Mouse (Mus musculus): Measurements from ENCODE around the gene Bloc1s5. TPM values are rescaled to one million over a fixed set of nuclear protein-coding genes. Genes with fewer than 3 reads are reported as not detected.

Gene Bloc1s5
- total and polyA plus RNA-seq, 2 experiments: 7.2 to 13.0 TPM

DNA sequence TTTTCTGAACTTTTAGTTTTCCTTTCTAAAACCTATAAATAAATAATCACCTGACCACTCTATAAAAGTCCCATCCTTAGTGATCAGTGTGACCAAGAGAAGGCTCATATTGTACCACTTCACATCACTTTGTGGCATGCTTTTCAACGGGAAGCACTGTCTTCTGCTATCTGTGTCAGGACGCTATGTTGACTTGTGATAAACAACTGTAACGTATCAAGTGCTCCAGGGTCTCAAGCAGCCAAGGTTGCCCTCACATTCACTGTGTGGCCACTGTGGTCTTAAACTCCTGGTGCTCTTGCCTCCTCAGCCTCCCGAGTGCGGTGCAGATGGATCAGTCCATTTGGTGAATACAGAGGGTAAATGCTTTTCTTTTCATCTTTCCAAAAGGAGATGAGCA, 19.3 kb downstream of the Bloc1s5 start:
- Histone ChIP-seq H3K79me2 (ENCODE audit: control insufficient read depth, insufficient read depth, low read length) (no peaks in the 10 kb centered on the region), H3K36me3 (ENCODE audit: control insufficient read depth, insufficient read depth, low read length) (peaks cover 3% of the 10 kb centered on the region; the same call in 1 of the 2 replicates), H3K9ac (ENCODE audit: low read depth, low read length) (no peak overlapping the region), H3K4me3 (ENCODE audit: insufficient read depth, low read depth, low read length) (no peak overlapping the region), H3K27ac (replicated peaks; ENCODE audit: insufficient read depth, low read depth, low read length) (no peak overlapping the region), H3K4me1 (ENCODE audit: control insufficient read depth, insufficient read depth, low read length) (peaks cover 4% of the 10 kb centered on the region; the same call in 1 of the 2 replicates), H3K27me3 (ENCODE audit: control insufficient read depth, insufficient read depth, low read length) (no peaks in the 10 kb centered on the region)
- no peak for DNase-seq (ENCODE audit: extremely low read depth, low read depth, low spot score)
- no peak for TF ChIP-seq CTCF (IDR thresholded peaks at IDR 0.05; ENCODE audit: low read depth, low read length)
- WGBS: 73% methylated on average over 5 of the region's 5 CpGs

- Histone ChIP-seq H3K4me3 (ENCODE audit: insufficient read depth, low read depth, low read length) (no peak overlapping the region), H3K9ac (ENCODE audit: low read depth, low read length) (no peak overlapping the region), H3K79me2 (ENCODE audit: control insufficient read depth, insufficient read depth, low read length) (no peaks in the 10 kb centered on the region), H3K36me3 (ENCODE audit: control insufficient read depth, insufficient read depth, low read length) (peaks cover 3% of the 10 kb centered on the region; the same call in 1 of the 2 replicates), H3K27me3 (ENCODE audit: control insufficient read depth, insufficient read depth, low read length) (no peaks in the 10 kb centered on the region), H3K4me1 (ENCODE audit: control insufficient read depth, insufficient read depth, low read length) (peaks cover 4% of the 10 kb centered on the region; the same call in 1 of the 2 replicates), H3K27ac (replicated peaks; ENCODE audit: insufficient read depth, low read depth, low read length) (peak overlapping the region; percentile 62)
- no peak for TF ChIP-seq CTCF (IDR thresholded peaks at IDR 0.05; ENCODE audit: low read depth, low read length)
- TF ChIP-seq POLR2A (IDR thresholded peaks at IDR 0.05; ENCODE audit: extremely low read depth, insufficient read depth, low read length): no peak
- 68% methylated on average over 5 of the region's 5 CpGs for WGBS
- peak; percentile 14 for DNase-seq (ENCODE audit: extremely low read depth, low read depth, low spot score)
Observed at GRCm38 (mm10) chr13:38614298-38614697, 20.6 kb downstream of the Bloc1s5 start.

- WGBS: 80% methylated on average over 8 of the region's 8 CpGs
- Histone ChIP-seq H3K4me1 (ENCODE audit: control insufficient read depth, insufficient read depth, low read length) (peaks cover 4% of the 10 kb centered on the region; the same call in 1 of the 2 replicates), H3K4me3 (ENCODE audit: insufficient read depth, low read depth, low read length) (no peak overlapping the region), H3K27me3 (ENCODE audit: control insufficient read depth, insufficient read depth, low read length) (no peaks in the 10 kb centered on the region), H3K36me3 (ENCODE audit: control insufficient read depth, insufficient read depth, low read length) (peaks cover 3% of the 10 kb centered on the region; the same call in 1 of the 2 replicates), H3K79me2 (ENCODE audit: control insufficient read depth, insufficient read depth, low read length) (no peaks in the 10 kb centered on the region), H3K27ac (replicated peaks; ENCODE audit: insufficient read depth, low read depth, low read length) (peak overlapping the region; percentile 62; the same call in 1 of the 2 replicates), H3K9ac (ENCODE audit: low read depth, low read length) (no peak overlapping the region)
- TF ChIP-seq CTCF (IDR thresholded peaks at IDR 0.05; ENCODE audit: low read depth, low read length) (no peak), POLR2A (IDR thresholded peaks at IDR 0.05; ENCODE audit: extremely low read depth, insufficient read depth, low read length) (no peak)
- no peak for DNase-seq (ENCODE audit: extremely low read depth, low read depth, low spot score)
Observed at GRCm38 (mm10) chr13:38613583-38613982, 21.3 kb downstream of the Bloc1s5 start.

DNA sequence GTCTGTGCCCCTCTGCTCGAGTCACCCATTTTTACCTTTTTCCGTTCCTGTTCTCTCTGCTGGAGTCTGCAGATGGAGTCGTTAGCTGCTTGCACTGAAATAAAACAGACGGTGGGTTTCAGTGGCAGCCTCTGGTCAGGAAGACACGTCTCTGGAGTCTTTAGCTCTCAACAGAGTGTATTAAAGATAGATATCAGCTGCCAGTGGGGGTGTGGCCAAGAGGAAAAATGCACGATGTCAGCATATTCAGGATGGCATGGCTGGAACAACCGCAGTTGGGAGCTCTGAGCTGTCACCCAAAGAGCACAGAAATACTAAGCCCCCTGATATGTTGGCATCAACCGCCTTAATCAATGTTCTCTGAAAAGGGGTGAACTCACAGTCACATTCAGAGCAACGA, 22.3 kb downstream of the Bloc1s5 start:
- WGBS: 97% methylated on average over 9 of the region's 9 CpGs
- Histone ChIP-seq H3K36me3 (ENCODE audit: control insufficient read depth, insufficient read depth, low read length) (peaks cover 3% of the 10 kb centered on the region; the same call in 1 of the 2 replicates), H3K4me3 (ENCODE audit: insufficient read depth, low read depth, low read length) (no peak overlapping the region), H3K4me1 (ENCODE audit: control insufficient read depth, insufficient read depth, low read length) (peaks cover 4% of the 10 kb centered on the region; the same call in 1 of the 2 replicates), H3K79me2 (ENCODE audit: control insufficient read depth, insufficient read depth, low read length) (no peaks in the 10 kb centered on the region), H3K27ac (replicated peaks; ENCODE audit: insufficient read depth, low read depth, low read length) (no peak overlapping the region), H3K9ac (ENCODE audit: low read depth, low read length) (no peak overlapping the region), H3K27me3 (ENCODE audit: control insufficient read depth, insufficient read depth, low read length) (no peaks in the 10 kb centered on the region)
- no peak for DNase-seq (ENCODE audit: extremely low read depth, low read depth, low spot score)
- TF ChIP-seq POLR2A (IDR thresholded peaks at IDR 0.05; ENCODE audit: extremely low read depth, insufficient read depth, low read length) (no peak), CTCF (IDR thresholded peaks at IDR 0.05; ENCODE audit: low read depth, low read length) (no peak)

- Histone ChIP-seq H3K79me2 (ENCODE audit: control insufficient read depth, insufficient read depth, low read length) (no peaks in the 10 kb centered on the region), H3K9ac (ENCODE audit: low read depth, low read length) (no peak overlapping the region), H3K4me3 (ENCODE audit: insufficient read depth, low read depth, low read length) (no peak overlapping the region), H3K27ac (replicated peaks; ENCODE audit: insufficient read depth, low read depth, low read length) (no peak overlapping the region), H3K27me3 (ENCODE audit: control insufficient read depth, insufficient read depth, low read length) (no peaks in the 10 kb centered on the region), H3K4me1 (ENCODE audit: control insufficient read depth, insufficient read depth, low read length) (peaks cover 4% of the 10 kb centered on the region; the same call in 1 of the 2 replicates), H3K36me3 (ENCODE audit: control insufficient read depth, insufficient read depth, low read length) (peaks cover 3% of the 10 kb centered on the region; the same call in 1 of the 2 replicates)
- peak; percentile 34; the same call in 1 of the 2 replicates for TF ChIP-seq CTCF (IDR thresholded peaks at IDR 0.05; ENCODE audit: low read depth, low read length)
- TF ChIP-seq POLR2A (IDR thresholded peaks at IDR 0.05; ENCODE audit: extremely low read depth, insufficient read depth, low read length): no peak
- WGBS: 98% methylated on average over 4 of the region's 4 CpGs
- DNase-seq (ENCODE audit: extremely low read depth, low read depth, low spot score): no peak
Observed at GRCm38 (mm10) chr13:38612179-38612578, 22.7 kb downstream of the Bloc1s5 start.

DNA sequence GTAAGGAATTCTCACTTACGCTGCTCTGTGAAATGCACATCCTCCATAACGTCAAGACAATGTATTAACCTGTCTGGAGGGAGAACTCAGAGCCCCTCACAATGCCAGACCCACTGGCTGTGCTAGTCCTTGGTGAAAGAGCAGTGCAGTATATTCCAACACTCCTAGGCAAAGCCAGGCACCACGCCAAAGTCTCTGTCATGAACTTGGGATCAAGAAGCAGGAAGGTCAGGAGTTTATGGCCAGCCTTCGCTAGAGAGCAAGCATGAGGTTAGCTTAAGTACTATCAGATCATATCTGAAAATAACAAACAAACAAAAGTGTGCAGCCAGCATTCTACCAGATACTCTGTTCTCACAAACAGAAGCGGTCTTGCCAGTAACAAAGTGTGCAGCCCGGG, 24.6 kb downstream of the Bloc1s5 start:
- WGBS: 67% methylated on average over 6 of the region's 6 CpGs
- no peaks in the 10 kb centered on the region for H3K79me2 ChIP-seq (ENCODE audit: control insufficient read depth, insufficient read depth, low read length)
- peaks cover 3% of the 10 kb centered on the region; the same call in 1 of the 2 replicates for H3K36me3 ChIP-seq (ENCODE audit: control insufficient read depth, insufficient read depth, low read length)
- H3K9ac ChIP-seq (ENCODE audit: low read depth, low read length): no peak overlapping the region
- H3K27me3 ChIP-seq (ENCODE audit: control insufficient read depth, insufficient read depth, low read length): no peaks in the 10 kb centered on the region
- H3K27ac ChIP-seq (replicated peaks; ENCODE audit: insufficient read depth, low read depth, low read length): 0 out of 2 replicates have a peak overlapping the region, but pooled peaks have one; percentile 1
- H3K4me1 ChIP-seq (ENCODE audit: control insufficient read depth, insufficient read depth, low read length): peaks cover 4% of the 10 kb centered on the region; the same call in 1 of the 2 replicates
- H3K4me3 ChIP-seq (ENCODE audit: insufficient read depth, low read depth, low read length): no peak overlapping the region
- DNase-seq (ENCODE audit: extremely low read depth, low read depth, low spot score): peak; percentile 40
- TF ChIP-seq CTCF (IDR thresholded peaks at IDR 0.05; ENCODE audit: low read depth, low read length): no peak
- no peak for TF ChIP-seq POLR2A (IDR thresholded peaks at IDR 0.05; ENCODE audit: extremely low read depth, insufficient read depth, low read length)
